Mouse (Mus musculus): ENCODE data around the gene Txnip.

- TF ChIP-seq CTCF (IDR thresholded peaks at IDR 0.05; ENCODE audit: borderline replicate concordance, control insufficient read depth, extremely low read depth, insufficient read depth, low read length, poor library complexity): no peak
- TF ChIP-seq POLR2A (IDR thresholded peaks at IDR 0.05; ENCODE audit: control insufficient read depth, extremely low read depth, insufficient read depth, low read length, poor library complexity): no peak
Measured at GRCm38 (mm10) chr3:96551890-96552289, 5.9 kb upstream of the Txnip start.
